Mouse (Mus musculus) neural tube, embryonic 14.5 days (tissue): ENCODE data around the gene Gm609. TPM values are rescaled to one million over a fixed set of nuclear protein-coding genes. Genes with fewer than 3 reads are reported as not detected.

Experiments
- ATAC-seq: fragments of 200-750 bp; cut with Nextera tagmentation; 2 replicates; pipeline ENCODE4 v1.8.0; 2017; ENCODE audit warnings: low read depth, mild to moderate bottlenecking, moderate TSS enrichment, moderate library complexity
- H3K27ac ChIP-seq: fragments of 300-500 bp; sonication (generic); 2 replicates; pipeline ENCODE4 v1.5.1; 2014; ENCODE audit warnings: low read depth, mild to moderate bottlenecking, control low read depth, low read length, moderate library complexity, mixed read lengths
- H3K27me3 ChIP-seq: fragments of 300-500 bp; sonication (generic); 2 replicates; pipeline ENCODE4 v1.6.1; 2014; ENCODE audit warnings: low read length; ENCODE audit not compliant: control insufficient read depth, insufficient read depth
- H3K36me3 ChIP-seq: fragments of 300-500 bp; sonication (generic); 2 replicates; pipeline ENCODE4 v1.6.1; 2014; ENCODE audit warnings: low read length, mixed read lengths; ENCODE audit not compliant: control insufficient read depth, insufficient read depth
- H3K4me1 ChIP-seq: fragments of 300-500 bp; sonication (generic); 2 replicates; pipeline ENCODE4 v1.6.1; 2014; ENCODE audit warnings: low read length; ENCODE audit not compliant: control insufficient read depth, insufficient read depth
- H3K4me2 ChIP-seq: fragments of 300-500 bp; sonication (generic); 2 replicates; pipeline ENCODE4 v1.6.1; 2014; ENCODE audit warnings: mild to moderate bottlenecking, low read depth, low read length, control low read depth
- H3K4me3 ChIP-seq: fragments of 300-500 bp; sonication (generic); 2 replicates; pipeline ENCODE4 v1.5.1; 2014; ENCODE audit warnings: low read depth, low read length, control low read depth, mixed read lengths
- H3K9ac ChIP-seq: fragments of 300-500 bp; sonication (generic); replicated peaks from 2 replicates; pipeline ENCODE4 v1.6.1; 2014; ENCODE audit warnings: low read depth, mild to moderate bottlenecking, control low read depth, low read length, mixed read lengths
- H3K9me3 ChIP-seq: fragments of 300-500 bp; sonication (generic); 2 replicates; pipeline ENCODE4 v1.6.1; 2016; ENCODE audit warnings: low read length; ENCODE audit not compliant: control insufficient read depth
- WGBS: fragments of 180-500 bp; shearing (Covaris S2); extraction: QIAGEN DNeasy Blood & Tissue Kit; methylation state at CpG from one replicate; pipeline ENCODE4 v1.1.7; 2014; 5-methylcytosine and 5-hydroxymethylcytosine counted together
- polyA plus RNA-seq: library from polyadenylated mRNA; unstranded; fragments of >200 nt; fragmentation: Nextera tagmentation; extraction: Ambion mirVana; gene quantifications from 2 replicates; pipeline ENCODE4 v1.2.1, GENCODE M21; 2014

The Gm609 gene
- polyA plus RNA-seq, 1 experiment from 2014 or later: not detected

DNA sequence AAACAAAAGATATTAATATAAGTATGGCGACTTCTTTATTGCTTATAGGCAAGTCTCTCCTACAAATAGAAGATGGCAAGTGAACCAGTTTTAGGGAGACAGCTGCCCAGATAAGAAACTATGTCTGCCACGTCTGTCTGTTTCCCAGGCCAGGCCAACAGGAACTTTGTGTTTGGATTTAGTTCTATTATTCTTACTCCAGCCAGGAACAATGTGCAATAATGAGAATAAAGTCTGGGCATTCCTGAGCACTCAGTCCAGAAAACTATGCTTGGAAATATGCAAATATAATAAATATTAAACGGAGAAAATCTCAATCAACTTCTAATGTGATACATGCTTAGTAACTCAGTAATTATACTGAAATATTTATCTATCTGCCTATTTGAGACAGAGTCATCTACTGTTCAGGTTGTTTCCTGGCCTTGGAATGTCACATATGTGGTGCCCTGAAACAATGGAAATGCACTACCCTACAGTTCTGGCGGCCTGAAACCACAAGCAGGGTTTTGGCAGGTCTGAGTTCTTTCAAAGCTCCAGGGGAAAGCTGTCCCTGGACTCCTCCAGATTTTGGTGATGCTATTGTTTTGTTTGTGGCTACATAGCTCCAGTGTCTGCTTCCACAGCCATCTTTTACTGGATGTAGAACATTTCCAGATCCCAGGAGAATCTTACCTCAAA, 123.3 kb downstream of the Gm609 start:
- 77% methylated on average over 4 of the region's 4 CpGs for WGBS
- no peak for ATAC-seq
- H3K4me1 ChIP-seq: no peaks in the 10 kb centered on the region
- H3K27me3 ChIP-seq: no peaks in the 10 kb centered on the region
- no peak overlapping the region for H3K27ac ChIP-seq
- no peak overlapping the region for H3K4me2 ChIP-seq
- no peak overlapping the region for H3K4me3 ChIP-seq
- H3K36me3 ChIP-seq: no peaks in the 10 kb centered on the region
- H3K9ac ChIP-seq: no peak overlapping the region
- H3K9me3 ChIP-seq: no peaks in the 10 kb centered on the region

DNA sequence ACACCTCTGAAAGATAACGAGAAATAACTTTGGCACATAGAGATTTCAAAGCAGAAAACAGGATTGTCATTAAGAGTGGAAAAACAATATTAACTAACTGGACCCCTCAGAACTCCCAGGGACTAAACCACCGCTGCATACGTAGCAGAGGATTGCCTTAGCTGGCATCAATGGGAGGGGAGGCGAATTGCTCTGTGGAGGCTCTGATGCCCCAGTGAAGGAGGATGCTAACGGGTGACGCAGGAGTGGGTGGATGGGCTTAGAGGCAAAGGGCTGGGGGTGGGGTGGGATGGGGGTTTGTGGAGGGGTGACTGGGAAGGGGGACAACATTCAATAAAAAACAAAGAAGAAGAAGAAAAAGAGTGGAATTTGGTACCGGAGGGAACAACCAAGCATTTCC, 126.7 kb downstream of the Gm609 start:
- Histone ChIP-seq H3K9me3 (no peaks in the 10 kb centered on the region), H3K9ac (no peak overlapping the region), H3K36me3 (no peaks in the 10 kb centered on the region), H3K4me2 (no peak overlapping the region), H3K27me3 (no peaks in the 10 kb centered on the region), H3K4me1 (no peaks in the 10 kb centered on the region), H3K4me3 (no peak overlapping the region), H3K27ac (no peak overlapping the region)
- no peak for ATAC-seq
- WGBS: 88% methylated on average over 7 of the region's 7 CpGs

DNA sequence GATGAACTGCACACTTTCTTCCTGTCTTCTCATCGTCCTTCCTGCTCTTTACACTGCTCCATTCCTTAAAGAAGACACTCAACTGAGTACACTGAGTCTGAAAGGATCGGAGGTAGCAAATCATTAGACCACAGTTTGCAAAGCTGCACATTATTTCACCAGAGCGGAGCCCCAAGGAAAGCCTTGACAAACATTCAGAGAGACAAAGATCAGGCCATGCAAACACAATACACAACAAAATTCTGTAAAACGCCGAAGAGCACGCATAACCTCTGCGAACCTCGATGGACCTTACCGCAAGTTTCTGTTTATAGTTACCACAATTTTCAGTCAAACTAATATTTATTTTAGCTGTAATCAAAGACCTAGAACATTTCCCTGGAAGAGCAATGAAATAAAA, 127.4 kb downstream of the Gm609 start:
- Histone ChIP-seq H3K36me3 (no peaks in the 10 kb centered on the region), H3K4me1 (no peaks in the 10 kb centered on the region), H3K9me3 (no peaks in the 10 kb centered on the region), H3K27me3 (no peaks in the 10 kb centered on the region), H3K4me2 (no peak overlapping the region), H3K9ac (no peak overlapping the region), H3K4me3 (no peak overlapping the region), H3K27ac (no peak overlapping the region)
- no peak for ATAC-seq
- WGBS: 85% methylated on average over 9 of the region's 9 CpGs

DNA sequence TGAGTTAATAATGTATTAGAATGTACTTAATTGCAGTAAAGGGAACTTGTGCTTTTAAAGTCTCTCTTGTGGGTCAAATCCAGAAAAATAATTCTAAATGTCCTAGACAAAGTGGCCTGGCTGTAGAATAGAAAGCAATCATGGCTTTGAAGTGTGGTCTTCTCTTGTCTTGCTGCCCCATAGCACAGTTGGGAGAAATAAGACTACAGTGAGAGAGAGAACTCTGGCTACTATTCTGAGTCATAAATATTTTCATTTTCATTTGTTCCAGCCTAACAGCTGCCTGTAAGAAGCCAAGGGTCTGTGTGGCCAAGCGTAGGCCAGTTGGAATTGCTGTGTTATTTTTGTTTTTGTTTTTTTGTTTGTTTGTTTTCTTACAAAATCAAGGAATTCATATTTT, 128.1 kb downstream of the Gm609 start:
- H3K4me2 ChIP-seq: no peak overlapping the region
- 97% methylated on average over 1 of the region's 1 CpGs for WGBS
- H3K27me3 ChIP-seq: no peaks in the 10 kb centered on the region
- H3K9me3 ChIP-seq: no peaks in the 10 kb centered on the region
- no peaks in the 10 kb centered on the region for H3K36me3 ChIP-seq
- H3K4me3 ChIP-seq: no peak overlapping the region
- H3K4me1 ChIP-seq: no peaks in the 10 kb centered on the region
- ATAC-seq: no peak
- H3K27ac ChIP-seq: no peak overlapping the region
- no peak overlapping the region for H3K9ac ChIP-seq

DNA sequence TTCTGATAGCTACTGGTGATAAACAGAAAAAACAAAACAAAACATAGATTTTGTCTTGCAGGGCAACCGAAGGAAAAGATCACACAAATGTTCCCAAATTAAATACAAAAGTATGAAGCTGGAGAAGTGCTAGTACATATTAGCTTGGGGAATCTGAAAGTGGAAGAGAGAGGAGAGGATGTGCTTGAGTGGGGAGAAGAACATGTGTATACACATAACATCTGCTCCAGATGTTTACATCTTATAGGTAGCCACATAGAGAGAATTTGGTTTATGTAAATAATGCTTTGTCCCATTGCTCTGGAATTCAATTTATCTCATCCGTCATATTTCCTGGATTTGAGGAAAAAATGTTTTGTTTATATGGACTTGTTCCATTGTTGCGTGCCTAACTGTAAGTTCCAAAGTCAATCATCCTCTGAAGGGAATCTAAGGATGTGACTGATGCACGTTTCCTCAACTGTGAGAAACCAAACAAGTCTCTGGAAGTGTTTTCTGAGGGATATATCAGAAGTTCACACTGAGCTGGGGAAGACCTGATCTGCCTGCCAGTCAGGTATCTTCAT, 129.2 kb downstream of the Gm609 start:
- 87% methylated on average over 4 of the region's 4 CpGs for WGBS
- Histone ChIP-seq H3K27me3 (no peaks in the 10 kb centered on the region), H3K36me3 (no peaks in the 10 kb centered on the region), H3K4me1 (no peaks in the 10 kb centered on the region), H3K9ac (no peak overlapping the region), H3K27ac (no peak overlapping the region), H3K4me3 (no peak overlapping the region), H3K4me2 (no peak overlapping the region), H3K9me3 (no peaks in the 10 kb centered on the region)
- ATAC-seq: no peak

Other genes starting within 250 kb of the Gm609 start
- gene Cd200, start 83.9 kb downstream of the Gm609 start, polyA plus RNA-seq: 332 and 392 TPM in 2 replicates
- not detected in 2 replicates for gene Gm17783, start 39.1 kb upstream of the Gm609 start, polyA plus RNA-seq
- not detected in 2 replicates for gene Slc9c1, start 42.3 kb upstream of the Gm609 start, polyA plus RNA-seq
- not detected in 2 replicates for gene Gcsam, start 117.4 kb upstream of the Gm609 start, polyA plus RNA-seq
- gene BC016579, start 161.1 kb upstream of the Gm609 start, polyA plus RNA-seq: 0.12 TPM in 1 of 2 replicates, not detected in the other
- gene Tmprss7, start 200.7 kb upstream of the Gm609 start, polyA plus RNA-seq: 0.63 and 0.68 TPM in 2 replicates
- gene Tagln3, start 231.6 kb upstream of the Gm609 start, polyA plus RNA-seq: 610 and 624 TPM in 2 replicates
- gene Abhd10, start 250.0 kb upstream of the Gm609 start, polyA plus RNA-seq: 39.5 and 40.7 TPM in 2 replicates